Mouse (Mus musculus) c-Kit-positive CD71-positive TER-119-positive erythroid progenitor cells, embryonic 14.5 days (primary cell): Measurements from ENCODE around the gene Rap1gds1.

Source experiments
- DNase-seq: peaks from one replicate; pipeline ENCODE4 v3.0.0-alpha.2; 2013; ENCODE audit warnings: low spot score

Rap1gds1 gene

DNA sequence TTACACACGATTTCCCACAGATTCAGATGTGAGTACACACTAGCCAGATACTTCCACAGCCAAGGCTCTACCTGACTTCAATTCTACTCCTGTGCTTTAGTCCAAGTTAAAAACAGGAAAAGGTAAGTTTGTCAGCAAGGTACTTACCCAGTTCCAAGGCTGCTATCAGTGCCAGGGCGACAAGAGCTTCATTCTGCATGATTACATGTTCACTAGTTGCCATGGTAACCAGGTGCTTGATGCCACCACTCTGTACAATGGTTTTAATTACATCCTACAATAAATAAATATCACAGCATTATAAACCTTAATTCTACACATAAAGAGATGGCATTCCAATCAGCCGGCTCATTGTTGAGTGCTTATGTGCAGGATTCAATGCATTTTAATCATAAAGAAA lies 129.5 kb downstream of the Rap1gds1 start:
- no peak for DNase-seq

DNA sequence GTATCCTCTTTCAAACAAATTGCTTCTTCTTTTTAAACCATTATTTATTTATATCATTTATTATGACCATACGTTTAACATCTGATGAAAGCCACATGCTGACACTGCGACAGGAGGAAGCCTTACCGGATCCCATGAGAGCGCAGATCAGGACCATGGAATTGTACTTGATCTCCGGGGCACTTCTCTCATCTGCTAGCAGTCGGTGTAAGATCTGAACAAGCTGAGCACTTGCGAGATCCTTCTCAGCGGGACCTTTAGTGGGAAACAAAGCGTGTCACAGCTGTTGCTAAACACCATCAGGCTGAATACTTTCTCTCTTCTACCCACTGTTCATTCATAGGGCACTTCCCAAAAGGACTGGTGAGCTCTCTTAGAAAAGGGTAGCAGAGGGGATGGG lies 133.4 kb downstream of the Rap1gds1 start:
- no peak for DNase-seq

DNA sequence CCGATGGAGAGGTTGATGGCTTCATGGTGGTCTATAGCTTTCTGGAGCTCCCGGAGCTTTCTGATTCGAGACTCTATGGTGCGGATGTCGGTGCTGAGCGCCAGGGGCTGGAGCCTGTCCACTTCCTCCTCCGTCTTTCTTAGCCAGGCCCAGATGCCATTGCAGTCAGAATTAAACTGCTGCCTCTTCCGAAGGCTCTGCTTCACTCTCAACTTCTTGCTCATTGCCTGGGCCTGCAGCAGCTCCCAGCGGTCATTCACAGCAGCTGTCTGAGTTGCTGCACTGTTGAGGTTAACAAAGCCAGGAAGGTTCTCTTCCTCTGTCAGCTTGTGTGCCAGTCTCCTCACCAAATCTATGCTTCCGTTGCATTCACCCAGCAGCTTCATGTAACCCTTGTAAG lies 137.8 kb downstream of the Rap1gds1 start:
- no peak for DNase-seq

DNA sequence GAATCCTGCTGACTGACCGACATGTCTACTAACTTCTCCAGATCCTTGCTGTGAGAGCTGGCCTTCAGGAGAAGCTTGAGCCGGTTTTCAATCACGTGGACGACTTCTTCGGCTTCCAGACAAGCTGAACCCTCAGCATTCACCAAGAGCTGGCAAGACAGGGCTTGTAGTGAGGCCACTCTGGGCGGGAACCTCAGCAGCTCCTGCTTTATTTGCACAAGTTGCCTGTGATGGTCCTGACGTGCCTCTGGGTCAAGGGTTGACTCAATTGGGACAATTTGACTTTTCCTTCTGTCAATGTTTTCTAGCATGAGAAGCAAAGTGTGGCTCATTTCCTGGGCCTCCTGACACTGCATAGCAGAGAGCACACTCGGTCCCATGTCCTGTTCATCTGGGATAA lies 138.2 kb downstream of the Rap1gds1 start:
- DNase-seq, result no peak

DNA sequence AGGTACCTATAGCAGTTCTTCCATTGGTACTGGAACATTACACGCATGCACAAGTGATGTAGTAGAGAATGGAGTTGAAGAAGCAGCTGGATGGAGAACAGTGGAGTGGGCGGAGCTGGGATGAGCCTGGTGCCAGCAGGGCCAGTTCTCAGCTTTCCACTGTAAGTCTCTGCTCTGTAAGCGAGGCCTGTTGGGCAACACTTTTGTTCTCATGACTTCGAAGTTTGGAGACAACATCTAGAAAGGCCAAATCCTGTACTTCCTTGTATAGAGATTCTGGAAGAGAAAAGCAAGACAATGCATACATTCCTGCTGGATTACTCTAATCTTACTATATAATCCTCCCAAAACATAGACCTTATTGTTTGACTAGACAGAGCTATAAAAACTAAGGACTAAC lies 147.6 kb downstream of the Rap1gds1 start:
- no peak for DNase-seq

DNA sequence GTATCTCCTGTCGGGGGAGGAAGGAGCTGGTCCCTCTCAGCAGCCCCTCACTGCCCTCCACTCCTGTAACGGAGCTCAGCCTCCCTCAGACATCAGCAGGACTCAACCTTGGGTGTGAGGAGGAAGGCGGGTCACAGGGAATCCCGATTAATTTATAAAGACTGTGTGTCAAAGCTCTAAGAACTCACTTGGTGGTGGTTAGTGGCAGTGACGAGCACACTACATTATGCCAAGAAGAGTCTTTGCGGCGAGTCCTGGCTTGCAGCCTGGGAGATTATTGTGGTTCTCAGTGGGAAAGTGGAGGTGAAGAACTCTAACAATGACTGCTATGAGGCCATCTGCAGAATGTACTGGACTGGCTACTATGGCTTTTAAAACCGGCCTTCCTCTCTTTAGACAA lies 148.8 kb downstream of the Rap1gds1 start:
- DNase-seq, result no peak

DNA sequence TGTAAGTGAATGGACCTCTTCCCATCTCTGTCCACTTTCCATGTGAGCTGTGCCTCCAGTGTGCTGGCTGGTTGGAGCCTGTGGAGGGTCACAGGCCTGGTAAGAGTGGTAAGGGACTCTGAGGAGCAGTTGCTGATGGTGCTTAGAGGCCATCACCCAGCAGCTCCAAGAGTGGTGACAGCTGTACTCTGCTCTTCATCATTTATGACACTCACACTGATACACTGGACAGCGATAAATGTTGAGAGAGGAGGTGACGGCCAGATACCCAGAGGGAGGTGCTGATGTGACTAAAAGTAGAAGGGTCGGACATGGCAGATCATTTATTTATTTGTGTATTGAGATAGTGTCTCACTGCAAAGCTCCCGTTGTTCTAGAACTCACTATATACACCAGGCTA lies 156.8 kb downstream of the Rap1gds1 start:
- no peak for DNase-seq

DNA sequence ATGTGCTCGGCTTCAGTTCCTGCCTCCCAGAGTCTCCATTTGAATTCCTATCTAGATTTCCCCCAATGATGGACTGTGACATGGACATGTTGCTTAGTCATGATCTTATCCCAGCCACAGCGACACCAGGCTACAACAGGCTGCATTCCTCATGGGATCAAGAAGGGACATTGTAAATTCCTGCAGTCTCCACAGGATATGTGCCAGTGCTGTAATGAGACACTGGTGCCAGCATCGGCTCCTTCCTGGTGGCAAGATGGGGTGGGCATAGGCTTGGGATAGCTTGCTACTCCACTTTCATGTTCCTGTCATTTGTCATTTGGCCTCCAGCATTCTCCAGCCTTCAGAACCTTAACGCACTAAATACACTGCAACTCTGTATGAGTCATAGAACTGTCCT lies 158.0 kb downstream of the Rap1gds1 start:
- no peak for DNase-seq

DNA sequence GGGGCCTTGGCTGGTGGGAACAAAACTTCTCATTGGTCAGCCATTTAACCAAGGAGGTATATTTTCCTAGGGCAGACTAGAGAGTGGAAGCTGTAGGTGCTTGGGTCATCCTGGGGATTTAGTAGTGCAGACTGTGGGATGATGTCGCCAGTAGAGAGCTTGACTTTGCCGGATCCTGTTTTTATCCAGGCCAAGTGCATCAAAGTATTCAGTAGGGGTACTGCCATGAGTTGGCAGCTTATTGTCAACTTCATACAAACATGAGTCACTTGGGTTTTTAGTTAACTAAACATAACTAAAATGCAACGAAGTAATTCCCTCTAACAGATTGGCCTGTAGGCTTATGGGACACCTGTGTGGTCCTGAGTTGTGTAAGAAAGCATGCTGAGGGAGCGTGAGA lies 158.4 kb downstream of the Rap1gds1 start:
- DNase-seq, result no peak

DNA sequence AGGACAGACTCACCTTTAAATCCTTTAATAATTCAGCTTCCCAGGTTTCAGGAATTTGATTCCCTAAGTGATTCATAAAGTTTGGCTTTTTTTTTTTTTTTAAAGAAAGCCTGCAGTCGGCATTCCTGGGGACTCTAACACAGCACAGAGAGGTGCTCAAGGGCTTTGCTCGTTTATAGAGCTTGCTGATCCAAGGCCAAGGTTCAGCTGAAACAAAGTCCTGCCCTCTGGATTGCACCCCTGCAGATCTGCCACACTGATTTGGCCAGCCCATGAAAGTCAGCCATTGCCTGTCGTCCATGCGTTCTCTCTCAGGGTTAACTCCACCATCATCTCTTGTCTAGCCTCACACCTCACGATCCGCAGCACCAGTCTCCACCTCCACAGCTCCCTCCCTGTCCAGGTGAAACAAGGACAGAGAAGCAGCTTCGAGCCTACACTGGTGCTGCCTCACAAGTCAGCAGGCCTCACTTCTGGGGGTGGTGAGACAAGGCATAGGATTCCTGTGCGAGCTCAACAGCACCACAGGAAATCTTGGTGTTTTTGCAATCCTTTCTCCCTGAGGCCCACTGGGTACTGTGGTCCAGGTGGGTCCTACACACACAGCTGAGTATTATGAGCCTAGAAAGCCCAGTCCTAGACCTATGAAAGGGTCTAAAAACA lies 160.2 kb downstream of the Rap1gds1 start:
- DNase-seq, result no peak

DNA sequence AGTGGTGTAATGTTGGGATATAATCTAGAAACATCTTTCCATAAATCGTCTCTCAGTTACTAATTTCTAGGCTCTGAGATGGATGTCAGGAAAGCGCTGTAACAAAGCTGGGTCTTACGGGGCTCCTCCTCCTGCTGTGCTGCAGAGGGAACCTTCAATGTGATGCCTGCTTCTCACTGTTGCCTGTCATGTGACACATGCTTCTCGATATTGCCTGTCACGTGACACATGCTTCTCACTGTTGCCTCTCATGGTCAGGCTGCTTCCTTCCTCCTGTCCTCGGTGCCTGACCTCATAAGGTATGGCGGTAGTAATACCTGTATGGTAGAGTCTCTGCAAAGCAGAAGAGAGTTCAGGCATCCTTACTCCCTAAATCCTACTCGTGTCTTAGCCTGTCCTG lies 162.5 kb downstream of the Rap1gds1 start:
- no peak for DNase-seq

DNA sequence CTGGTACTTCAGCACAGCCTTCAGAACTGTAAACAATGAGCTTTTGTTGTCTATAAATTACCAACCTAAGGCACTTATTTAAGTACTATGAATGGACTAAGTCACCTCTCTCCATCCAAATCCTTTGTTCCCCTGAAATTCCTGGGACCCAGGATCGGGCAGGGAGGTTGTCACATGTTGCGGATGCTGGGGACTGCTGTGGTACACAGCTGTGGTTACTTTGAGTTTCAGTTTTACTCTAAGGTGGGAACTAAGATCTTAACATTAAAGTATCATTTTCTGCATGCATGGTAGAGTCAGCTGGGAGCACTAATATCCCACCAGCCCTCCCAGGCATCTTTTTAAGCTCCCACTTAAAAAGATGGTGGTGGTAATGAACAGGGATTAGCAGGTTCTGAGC lies 165.7 kb downstream of the Rap1gds1 start:
- no peak for DNase-seq

DNA sequence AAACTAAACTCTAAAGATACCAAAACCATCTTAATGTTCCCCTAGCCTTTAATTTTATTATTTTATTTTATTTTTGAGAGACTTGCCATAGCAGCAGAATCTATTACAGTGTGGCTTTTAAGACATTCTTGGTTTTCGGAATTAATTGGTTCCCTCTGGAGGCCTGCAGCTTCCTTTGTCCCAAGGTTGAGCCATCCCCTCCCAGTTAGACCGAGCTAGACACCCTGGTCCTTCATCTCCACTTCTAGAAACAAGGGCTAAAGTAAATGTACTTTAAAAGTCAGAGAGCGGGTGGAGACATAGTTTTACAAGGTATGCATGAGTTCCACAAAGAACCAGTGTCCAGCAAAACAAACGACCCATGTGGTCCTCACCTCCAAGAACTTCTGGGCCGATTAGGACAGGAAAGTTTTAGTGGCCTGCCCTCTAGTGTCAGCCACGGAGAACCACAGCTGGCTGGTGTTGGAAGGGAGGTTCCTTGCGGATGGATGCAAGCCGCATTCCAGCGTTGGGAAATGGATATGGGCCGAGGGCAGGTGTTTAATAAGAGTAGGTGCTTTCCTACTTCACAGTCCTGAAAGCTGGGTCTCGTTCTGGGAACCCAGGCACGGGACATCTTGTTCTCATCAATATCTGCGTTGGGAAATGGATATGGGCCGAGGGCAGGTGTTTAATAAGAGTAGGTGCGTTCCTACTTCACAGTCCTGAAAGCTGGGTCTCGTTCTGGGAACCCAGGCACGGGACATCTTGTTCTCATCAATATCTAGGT lies 168.7 kb downstream of the Rap1gds1 start:
- DNase-seq, result peak; percentile 29

DNA sequence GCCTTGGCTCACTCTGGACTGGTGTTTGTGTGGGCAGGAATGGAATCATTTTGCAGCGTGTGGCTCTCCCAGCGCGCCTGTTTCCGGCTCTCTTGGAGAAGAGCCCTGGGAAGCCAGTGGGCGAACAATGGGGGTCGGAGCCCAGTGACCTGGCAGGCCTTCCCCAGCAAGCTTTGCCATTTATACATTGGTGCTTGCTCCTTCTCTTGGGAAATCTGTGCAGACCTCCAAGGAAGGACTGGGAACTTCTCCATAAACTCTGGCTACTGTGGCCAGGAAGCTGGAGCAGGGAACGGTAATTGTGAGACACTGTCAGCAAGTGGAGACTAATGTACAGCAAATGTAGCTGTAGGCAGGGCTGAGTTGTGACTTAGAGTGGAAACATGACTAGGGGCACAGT lies 169.3 kb downstream of the Rap1gds1 start:
- DNase-seq, result no peak

DNA sequence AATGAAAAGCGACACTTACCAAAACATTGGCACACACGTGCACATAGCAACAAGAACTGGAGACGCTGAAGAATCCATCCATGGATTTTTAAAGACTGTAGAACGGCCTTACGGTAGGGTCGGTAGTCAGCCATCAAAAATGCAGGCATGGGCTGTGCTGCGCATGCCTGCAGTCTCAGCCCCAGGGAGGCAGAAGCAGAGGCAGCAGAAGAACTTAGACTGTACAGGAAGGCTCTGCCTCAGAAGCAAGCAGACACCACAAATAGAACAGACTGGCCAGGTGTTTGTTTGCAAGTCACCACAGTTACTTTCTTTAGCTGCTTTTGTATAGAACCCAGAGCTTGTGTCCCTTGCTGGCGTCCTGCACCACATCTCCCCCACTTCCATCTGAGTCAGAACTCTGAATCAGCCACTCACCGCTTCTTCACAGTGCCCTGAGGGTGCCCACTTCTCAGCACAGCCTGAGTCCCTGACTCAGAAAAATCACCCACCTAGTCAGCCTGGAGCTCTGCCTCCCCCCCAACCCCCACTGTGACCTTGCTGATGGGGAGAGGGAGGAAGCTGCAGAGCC lies 174.3 kb downstream of the Rap1gds1 start:
- DNase-seq, result no peak

DNA sequence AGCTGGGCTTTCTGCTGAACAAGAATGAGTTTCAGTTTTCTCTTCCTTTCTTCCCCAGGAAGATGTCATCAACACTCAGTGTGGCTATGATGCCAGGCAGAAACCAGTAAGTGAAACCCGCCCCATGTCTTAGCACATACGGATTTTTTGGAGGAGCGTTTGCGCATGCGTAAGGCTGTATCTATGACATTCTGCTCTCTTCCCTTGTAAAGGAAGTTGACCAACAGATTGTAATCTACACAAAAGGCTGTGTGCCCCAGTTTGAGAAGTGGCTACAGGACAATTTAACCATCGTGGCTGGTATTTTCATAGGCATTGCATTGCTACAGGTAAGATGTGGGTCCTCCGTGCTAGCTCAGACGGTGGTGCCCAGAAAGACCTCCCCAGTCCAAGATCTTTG lies 176.9 kb downstream of the Rap1gds1 start:
- no peak for DNase-seq

DNA sequence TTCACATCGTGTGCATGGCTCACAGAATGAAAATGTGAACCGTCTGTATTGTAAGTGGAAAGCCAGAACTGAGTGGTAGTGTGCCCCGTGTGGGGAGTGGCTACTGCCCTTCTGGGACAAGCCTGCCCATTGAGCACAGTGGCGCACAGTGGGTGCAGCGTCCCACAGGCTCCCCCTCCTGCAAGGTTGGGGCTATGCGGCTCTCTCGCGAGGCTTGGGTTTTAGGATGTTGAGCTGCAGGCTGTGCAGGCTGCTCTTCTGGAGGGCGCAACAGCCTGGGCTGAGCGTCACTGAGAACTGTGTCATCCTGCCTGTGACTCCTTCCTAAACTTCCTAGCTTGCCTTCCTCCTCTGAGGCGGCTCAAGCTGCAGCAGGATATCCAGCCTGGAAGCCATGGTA lies 177.5 kb downstream of the Rap1gds1 start:
- no peak for DNase-seq

DNA sequence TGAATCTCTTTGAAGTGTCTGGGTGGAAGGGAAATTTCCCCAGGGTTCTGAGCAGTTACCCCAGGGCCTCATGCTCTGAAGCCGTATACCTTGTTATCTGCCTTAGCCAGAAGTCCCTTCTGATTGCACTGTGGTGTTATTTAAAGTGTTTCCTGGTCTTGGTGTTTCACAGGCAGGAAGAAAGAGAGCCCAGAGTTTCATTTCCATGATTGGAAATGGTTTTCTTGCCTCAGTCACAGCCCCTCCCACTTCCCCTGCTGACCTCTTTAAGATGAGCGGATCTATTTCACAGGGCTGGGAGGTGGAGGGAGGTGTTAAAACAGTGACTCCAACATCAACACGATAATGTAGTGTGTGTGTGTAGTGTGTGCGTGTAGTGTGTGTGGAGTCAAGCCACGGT lies 181.5 kb downstream of the Rap1gds1 start:
- DNase-seq, result peak; percentile 10

DNA sequence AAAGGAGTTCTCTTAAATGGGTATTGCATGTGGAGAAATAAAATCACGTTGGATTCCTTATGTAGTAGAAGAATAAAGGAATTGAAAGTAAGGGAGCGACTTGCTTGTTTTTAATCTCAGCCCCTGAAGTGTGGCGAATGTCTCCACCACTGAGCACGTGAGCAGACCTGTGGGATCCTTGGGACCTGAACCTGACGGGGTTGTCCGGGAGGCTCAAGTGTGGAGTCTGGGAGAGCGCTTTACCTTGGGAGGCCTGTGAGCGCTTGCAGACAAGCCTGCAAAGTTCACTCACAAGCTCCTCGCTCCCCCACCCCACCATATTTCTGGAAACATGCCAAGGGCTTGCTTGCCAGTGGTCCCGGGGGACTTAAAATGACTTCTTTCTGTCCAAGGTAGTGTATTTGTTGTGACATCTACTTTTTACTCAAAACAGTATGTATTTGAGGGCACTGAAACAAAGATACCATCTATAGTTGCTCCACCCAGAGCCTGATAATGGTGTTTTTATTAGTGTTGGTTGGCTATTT lies 185.2 kb downstream of the Rap1gds1 start:
- no peak for DNase-seq

DNA sequence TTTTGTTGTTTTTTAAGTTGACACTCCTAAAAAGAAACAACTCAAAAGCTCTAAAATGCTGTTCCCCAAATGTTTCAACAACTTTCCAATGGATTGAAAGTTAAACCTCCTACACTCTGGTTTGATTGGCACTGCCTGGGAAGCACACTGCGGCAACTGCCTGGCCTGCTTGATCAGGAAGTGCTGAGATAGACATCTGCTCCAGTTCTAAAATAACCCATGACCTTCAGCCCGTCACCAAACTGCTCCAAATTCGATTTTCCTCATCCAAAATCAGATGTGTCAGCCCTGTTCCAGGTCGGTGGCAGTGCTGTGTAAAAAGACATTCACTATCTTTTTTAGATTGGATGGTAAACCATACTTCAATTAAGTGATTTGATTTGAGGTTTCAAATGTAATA lies 185.8 kb downstream of the Rap1gds1 start:
- DNase-seq, result no peak

DNA sequence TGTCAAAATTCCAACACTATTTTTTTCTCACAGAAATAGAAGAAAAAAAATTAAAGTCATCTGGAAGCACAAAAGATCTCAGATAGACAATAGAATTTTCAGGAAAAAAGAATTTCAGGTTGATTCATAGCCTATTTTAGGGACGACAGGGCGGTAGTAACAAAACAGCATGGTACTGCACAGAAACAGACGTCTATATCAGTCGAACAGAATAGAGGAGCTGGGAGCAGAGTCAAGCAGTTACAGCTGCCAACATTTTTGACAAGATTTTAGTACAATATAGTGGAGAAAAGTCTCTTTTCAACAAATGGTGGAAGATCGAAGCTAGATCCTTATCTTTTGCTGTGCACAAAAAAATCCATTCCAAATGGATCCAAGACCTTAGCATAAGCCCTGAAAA lies 188.9 kb downstream of the Rap1gds1 start:
- DNase-seq, result no peak

DNA sequence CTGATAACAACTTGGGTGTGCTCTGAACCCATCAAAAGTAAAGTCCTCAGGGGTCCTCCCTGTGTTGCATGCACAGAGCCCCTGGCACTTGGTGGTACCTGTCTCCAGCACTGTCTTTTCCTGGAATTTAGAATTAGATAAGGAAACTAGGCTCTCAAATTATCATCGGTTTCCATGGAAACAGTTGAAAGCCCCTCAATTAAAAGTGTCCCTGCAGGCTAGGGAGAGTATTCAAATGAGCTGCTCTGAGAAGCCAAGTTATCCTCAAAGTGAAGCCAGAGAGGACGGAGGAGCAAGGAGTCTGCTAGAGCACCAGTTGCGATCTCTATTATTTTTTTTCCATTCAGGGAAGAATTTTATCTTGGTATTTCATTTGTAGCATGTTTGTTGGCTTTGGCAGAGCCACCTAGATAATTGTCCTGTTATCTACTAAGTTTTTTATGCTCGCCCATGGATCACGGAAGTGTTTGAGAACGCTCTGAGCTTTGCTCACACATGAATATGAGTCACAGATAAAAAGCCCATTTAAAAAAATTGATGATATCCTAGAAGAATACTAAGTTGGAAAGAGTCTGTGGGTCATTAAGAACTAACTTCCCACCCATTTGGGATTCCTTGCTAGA lies 193.2 kb downstream of the Rap1gds1 start:
- no peak for DNase-seq
